30 mouse cellular contexts compared by ENCODE assay signal in genomic region chr5:119952085-119952484, GRCm38 (mm10).
"Had no signal": no experiment of that assay in that cellular context is flagged by ENCODE, and none has a peak within 500 bp of the region (broad histone marks: within the 10 kb centered on the region; RNA-seq: fewer than 3 reads in every experiment).

No protein-coding gene starts in this region.

- H3K9me3 ChIP-seq: limb, embryonic 10.5 days; limb, embryonic 12.5 days; limb, embryonic 13.5 days; limb, embryonic 15.5 days; liver, embryonic 12.5 days; liver, embryonic 13.5 days; liver, embryonic 15.5 days; lung, embryonic 15.5 days; midbrain, embryonic 10.5 days; midbrain, embryonic 13.5 days; midbrain, embryonic 15.5 days; neural tube, embryonic 12.5 days had no signal

- H3K4me1 ChIP-seq: liver, embryonic 12.5 days; liver, embryonic 13.5 days; liver, embryonic 15.5 days; lung, embryonic 15.5 days; megakaryocyte, embryonic 14.5 days; midbrain, embryonic 12.5 days; midbrain, embryonic 13.5 days; neural tube, embryonic 12.5 days had no signal

- DNase-seq: left cerebral cortex, postnatal 4 days; liver, embryonic 13.5 days; lung, adult 18-20 months; lung, adult 2 months; lung, embryonic 14.5 days; lung, postnatal 10 days; lung, postnatal 14 days; lung, postnatal 36 days; lung, postnatal 4 days; midbrain, embryonic 14.5 days had no signal

- H3K27me3 ChIP-seq: limb, embryonic 12.5 days; limb, embryonic 13.5 days; limb, embryonic 15.5 days; liver, embryonic 12.5 days; liver, embryonic 13.5 days; liver, embryonic 15.5 days; lung, embryonic 15.5 days; midbrain, embryonic 12.5 days; midbrain, embryonic 13.5 days; midbrain, embryonic 15.5 days had no signal

- H3K9ac ChIP-seq: limb, embryonic 12.5 days; limb, embryonic 13.5 days; limb, embryonic 15.5 days; liver, embryonic 12.5 days; liver, embryonic 13.5 days; liver, embryonic 14.5 days; liver, embryonic 15.5 days; lung, embryonic 14.5 days; lung, embryonic 15.5 days; midbrain, embryonic 12.5 days; midbrain, embryonic 13.5 days; midbrain, embryonic 15.5 days; neural tube, embryonic 12.5 days had no signal

- H3K27ac ChIP-seq: left cerebral cortex, adult 2 months; limb, embryonic 10.5 days; limb, embryonic 12.5 days; limb, embryonic 13.5 days; limb, embryonic 15.5 days; liver, embryonic 12.5 days; liver, embryonic 13.5 days; liver, embryonic 14.5 days; liver, embryonic 15.5 days; lung, embryonic 15.5 days; macrophage; midbrain, embryonic 10.5 days; midbrain, embryonic 12.5 days; midbrain, embryonic 13.5 days; midbrain, embryonic 15.5 days; neural tube, embryonic 12.5 days had no signal

- H3K36me3 ChIP-seq: limb, embryonic 10.5 days; limb, embryonic 12.5 days; limb, embryonic 13.5 days; limb, embryonic 15.5 days; liver, embryonic 12.5 days; liver, embryonic 13.5 days; liver, embryonic 15.5 days; lung, embryonic 15.5 days; midbrain, embryonic 10.5 days; midbrain, embryonic 12.5 days; midbrain, embryonic 13.5 days; midbrain, embryonic 15.5 days; neural tube, embryonic 12.5 days had no signal

- H3K4me2 ChIP-seq: limb, embryonic 12.5 days; limb, embryonic 13.5 days; limb, embryonic 15.5 days; liver, embryonic 12.5 days; liver, embryonic 13.5 days; liver, embryonic 15.5 days; lung, embryonic 14.5 days; lung, embryonic 15.5 days; midbrain, embryonic 11.5 days; midbrain, embryonic 12.5 days; midbrain, embryonic 13.5 days; midbrain, embryonic 15.5 days; neural tube, embryonic 12.5 days had no signal

- H3K4me3 ChIP-seq: left cerebral cortex, adult 2 months; limb, embryonic 10.5 days; limb, embryonic 12.5 days; limb, embryonic 13.5 days; limb, embryonic 15.5 days; liver, embryonic 12.5 days; liver, embryonic 13.5 days; liver, embryonic 15.5 days; lung, embryonic 15.5 days; megakaryocyte, embryonic 14.5 days; midbrain, embryonic 10.5 days; midbrain, embryonic 12.5 days; midbrain, embryonic 13.5 days; midbrain, embryonic 15.5 days; myocyte; neural tube, embryonic 12.5 days had no signal

- ATAC-seq: liver, embryonic 12.5 days; lung, postnatal 0 days; midbrain, embryonic 13.5 days; midbrain, embryonic 15.5 days; midbrain, embryonic 16.5 days had no signal
